Mouse (Mus musculus) liver, embryonic 13.5 days (tissue): Measurements from ENCODE around the gene Alox12e. TPM values are rescaled to one million over a fixed set of nuclear protein-coding genes. Genes with fewer than 3 reads are reported as not detected.
"Not testable (repeated sequence)": the region's sequence is repeated elsewhere in the genome, so short reads cannot be mapped to it uniquely, and the experiment has no call there.

ENCODE experiments used
- ATAC-seq: fragments of 200-750 bp; cut with Nextera tagmentation; 2 replicates; pipeline ENCODE4 v1.8.0; 2017; ENCODE audit warnings: low read depth, mild to moderate bottlenecking, moderate number of reproducible peaks, moderate library complexity
- DNase-seq: peaks from one replicate; pipeline ENCODE4 v3.0.0; 2022
- H3K27ac ChIP-seq: fragments of 300-500 bp; sonication (generic); 2 replicates; pipeline ENCODE4 v1.5.1; 2015; ENCODE audit warnings: moderate library complexity, mild to moderate bottlenecking, inconsistent platforms
- H3K27me3 ChIP-seq: fragments of 300-500 bp; sonication (generic); 2 replicates; pipeline ENCODE4 v1.6.1; 2015; ENCODE audit warnings: mild to moderate bottlenecking, inconsistent platforms
- H3K36me3 ChIP-seq: fragments of 300-500 bp; sonication (generic); 2 replicates; pipeline ENCODE4 v1.6.1; 2015; ENCODE audit warnings: mild to moderate bottlenecking, inconsistent platforms
- H3K4me1 ChIP-seq: fragments of 300-500 bp; sonication (generic); replicated peaks from 2 replicates; pipeline ENCODE4 v1.6.1; 2015; ENCODE audit warnings: inconsistent platforms
- H3K4me2 ChIP-seq: fragments of 300-500 bp; sonication (generic); 2 replicates; pipeline ENCODE4 v1.6.1; 2015; ENCODE audit warnings: inconsistent platforms, mild to moderate bottlenecking, moderate library complexity
- H3K4me3 ChIP-seq: fragments of 300-500 bp; sonication (generic); replicated peaks from 2 replicates; pipeline ENCODE4 v1.5.1; 2015; ENCODE audit warnings: mild to moderate bottlenecking, inconsistent platforms
- H3K9ac ChIP-seq: fragments of 300-500 bp; sonication (generic); 2 replicates; pipeline ENCODE4 v1.6.1; 2015; ENCODE audit warnings: mild to moderate bottlenecking, inconsistent platforms
- H3K9me3 ChIP-seq: fragments of 300-500 bp; sonication (generic); replicated peaks from 2 replicates; pipeline ENCODE4 v1.6.1; 2016; ENCODE audit warnings: inconsistent platforms
- WGBS: fragments of 180-500 bp; shearing (Covaris S2); methylation state at CpG from one replicate; pipeline ENCODE4 v1.1.7; 2015; ENCODE audit not compliant: insufficient replicate concordance; 5-methylcytosine and 5-hydroxymethylcytosine counted together
- polyA plus RNA-seq: library from polyadenylated mRNA; unstranded; fragments of >200 nt; fragmentation: Nextera tagmentation; extraction: Ambion mirVana; gene quantifications from 2 replicates; pipeline ENCODE4 v1.2.1, GENCODE M21; 2015

Gene Alox12e
- polyA plus RNA-seq: 0.06 and 0.10 TPM in 2 replicates

DNA sequence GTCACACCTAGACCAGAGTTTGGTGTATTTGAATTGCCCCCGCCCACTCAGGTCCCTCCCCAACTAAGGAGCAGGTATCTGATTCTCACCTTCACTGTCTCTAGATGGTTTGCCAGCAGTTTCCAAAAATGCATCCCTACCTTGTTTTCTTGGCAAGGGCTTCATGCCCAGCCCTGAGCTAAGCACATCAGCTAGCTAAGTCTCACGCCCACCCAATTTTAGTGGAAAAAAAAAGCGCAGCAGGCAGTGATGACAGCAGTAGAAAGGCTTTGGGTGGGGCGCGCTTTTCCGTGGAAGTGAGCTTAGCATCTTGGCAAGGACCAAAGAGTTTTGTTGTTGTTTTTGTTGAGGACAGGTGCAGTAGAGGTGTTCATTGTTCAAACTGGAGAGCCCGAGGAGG, at the start of gene Alox12e:
Gene Alox12e (minus strand): TSS at position 101 of the 400 bp plus-strand sequence.
- Histone ChIP-seq H3K36me3 (no peaks in the 10 kb centered on the region), H3K9me3 (no peaks in the 10 kb centered on the region), H3K4me3 (no peak within 1 kb of the TSS; the same call in 1 of the 2 replicates), H3K27me3 (peaks cover 63% of the 10 kb centered on the region), H3K4me1 (peaks cover 4% of the 10 kb centered on the region; the same call in 1 of the 2 replicates), H3K27ac (no peak within 1 kb of the TSS), H3K4me2 (no peak within 1 kb of the TSS; the same call in 1 of the 2 replicates), H3K9ac (no peak within 1 kb of the TSS)
- 29% methylated on average over 7 of the region's 7 CpGs for WGBS
- no peak for ATAC-seq
- no peak for DNase-seq

DNA sequence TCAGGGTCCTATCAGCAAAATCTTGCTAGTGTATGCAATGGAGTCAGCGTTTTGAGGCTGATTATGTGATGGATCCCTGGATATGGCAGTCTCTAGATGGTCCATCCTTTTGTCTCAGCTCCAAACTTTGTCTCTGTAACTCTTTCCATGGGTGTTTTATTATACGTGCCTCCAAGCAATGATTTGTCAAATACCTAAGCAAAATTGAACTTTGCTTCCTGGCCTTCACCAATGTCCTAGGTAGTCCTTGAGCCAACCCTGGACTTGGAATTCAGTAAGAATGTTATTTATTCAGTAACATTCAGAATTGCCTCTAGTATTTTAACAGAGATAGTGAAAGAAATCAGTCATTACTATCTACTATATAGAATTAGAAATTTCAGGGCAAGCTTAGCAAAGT, 46.2 kb upstream of the Alox12e start:
- H3K4me3 ChIP-seq, H3K27ac ChIP-seq, H3K9me3 ChIP-seq, H3K9ac ChIP-seq, H3K36me3 ChIP-seq, ATAC-seq, DNase-seq, H3K4me2 ChIP-seq, H3K4me1 ChIP-seq, H3K27me3 ChIP-seq: not testable (repeated sequence)
- 67% methylated on average over 2 of the region's 2 CpGs for whole genome bisulfite sequencing

DNA sequence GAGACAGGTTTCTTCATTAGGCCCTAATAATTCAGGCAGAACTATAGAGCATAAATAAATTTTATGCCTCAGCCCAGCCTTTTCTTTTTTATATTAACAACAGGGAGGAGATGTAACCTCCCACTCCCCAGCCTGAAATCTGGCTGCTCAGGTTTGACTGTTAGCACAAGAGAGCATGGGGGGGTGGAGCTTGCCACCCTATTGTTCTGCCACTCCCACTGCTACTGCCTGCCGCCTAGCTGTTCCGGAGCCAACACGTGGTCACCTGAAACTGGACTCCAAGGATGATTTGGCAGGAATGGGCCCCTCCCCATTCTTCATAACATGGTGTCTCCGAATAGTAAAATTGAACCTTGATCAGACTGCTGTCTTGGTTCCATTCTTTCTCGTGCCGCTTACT, 45.3 kb upstream of the Alox12e start:
- H3K9me3 ChIP-seq, ATAC-seq, H3K27ac ChIP-seq, H3K4me3 ChIP-seq, DNase-seq, H3K4me2 ChIP-seq, H3K27me3 ChIP-seq, H3K4me1 ChIP-seq, H3K36me3 ChIP-seq, H3K9ac ChIP-seq: not testable (repeated sequence)
- 89% methylated on average over 6 of the region's 6 CpGs for WGBS

DNA sequence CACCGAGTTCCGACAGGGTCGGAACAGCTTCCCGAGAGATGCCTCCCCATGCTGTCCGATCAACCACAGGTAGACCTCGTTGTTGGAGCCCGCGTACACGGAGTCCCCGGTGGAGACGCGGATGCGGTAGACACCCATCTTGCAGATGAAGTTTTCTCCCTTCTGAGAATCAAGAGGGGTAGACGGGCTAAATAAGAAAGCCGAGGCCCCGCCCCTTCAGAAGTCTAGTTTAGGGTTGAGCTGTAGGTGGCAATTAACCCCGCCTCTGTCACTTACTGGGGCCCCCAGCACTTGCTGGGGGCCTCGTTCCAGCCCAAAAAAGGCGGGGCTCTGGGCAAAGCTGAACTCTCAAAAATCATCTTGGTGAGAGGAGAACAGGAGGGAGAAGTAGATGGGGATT, 29.4 kb upstream of the Alox12e start, which contains the start of gene Alox15:
Gene Alox15 (minus strand): TSS at position 164 of the 400 bp plus-strand sequence.
- Histone ChIP-seq H3K27ac (no peak within 1 kb of the TSS), H3K27me3 (peaks cover 71% of the 10 kb centered on the region), H3K9me3 (no peaks in the 10 kb centered on the region), H3K4me2 (peak within 1 kb of the TSS; percentile 59), H3K4me1 (peaks cover 10% of the 10 kb centered on the region), H3K4me3 (peak within 1 kb of the TSS; percentile 37), H3K36me3 (no peaks in the 10 kb centered on the region), H3K9ac (no peak within 1 kb of the TSS)
- DNase-seq (peak; percentile 12), ATAC-seq (no peak)
- 2% methylated on average over 19 of the region's 19 CpGs for WGBS

- no peak for ATAC-seq
- Histone ChIP-seq H3K27me3 (peaks cover 70% of the 10 kb centered on the region), H3K4me1 (peaks cover 10% of the 10 kb centered on the region), H3K36me3 (no peaks in the 10 kb centered on the region), H3K9me3 (no peaks in the 10 kb centered on the region), H3K27ac (no peak overlapping the region), H3K4me3 (no peak overlapping the region), H3K4me2 (no peak overlapping the region), H3K9ac (no peak overlapping the region)
- no peak for DNase-seq
- WGBS: 66% methylated on average over 9 of the region's 9 CpGs
These were observed 26.2 kb upstream of the Alox12e start for GRCm38 (mm10) chr11:70348630-70349029.

- DNase-seq: no peak
- 60% methylated on average over 10 of the region's 10 CpGs for WGBS
- peaks cover 63% of the 10 kb centered on the region for H3K27me3 ChIP-seq
- H3K36me3 ChIP-seq: no peaks in the 10 kb centered on the region
- no peak overlapping the region for H3K4me2 ChIP-seq
- ATAC-seq: no peak
- no peak overlapping the region for H3K4me3 ChIP-seq
- no peaks in the 10 kb centered on the region for H3K9me3 ChIP-seq
- no peak overlapping the region for H3K27ac ChIP-seq
- peaks cover 10% of the 10 kb centered on the region for H3K4me1 ChIP-seq
- no peak overlapping the region for H3K9ac ChIP-seq
These were observed 25.4 kb upstream of the Alox12e start for GRCm38 (mm10) chr11:70347861-70348260.

GRCm38 (mm10) chr11:70345546-70345945, 23.1 kb upstream of the Alox12e start:
- Histone ChIP-seq H3K9ac (no peak overlapping the region), H3K27me3 (peaks cover 39% of the 10 kb centered on the region), H3K4me2 (no peak overlapping the region), H3K9me3 (no peaks in the 10 kb centered on the region), H3K4me1 (no peaks in the 10 kb centered on the region), H3K4me3 (no peak overlapping the region), H3K27ac (no peak overlapping the region), H3K36me3 (no peaks in the 10 kb centered on the region)
- ATAC-seq (no peak), DNase-seq (no peak)
- 75% methylated on average over 8 of the region's 8 CpGs for WGBS

- Histone ChIP-seq H3K4me2 (no peak overlapping the region), H3K27me3 (peaks cover 35% of the 10 kb centered on the region), H3K36me3 (no peaks in the 10 kb centered on the region), H3K4me1 (no peaks in the 10 kb centered on the region), H3K4me3 (no peak overlapping the region), H3K9ac (no peak overlapping the region), H3K9me3 (no peaks in the 10 kb centered on the region), H3K27ac (no peak overlapping the region)
- ATAC-seq: no peak
- DNase-seq: no peak
- 57% methylated on average over 10 of the region's 10 CpGs for WGBS
These were observed 22.6 kb upstream of the Alox12e start for GRCm38 (mm10) chr11:70345061-70345460.

GRCm38 (mm10) chr11:70339481-70339880, 17.1 kb upstream of the Alox12e start:
- ATAC-seq (no peak), DNase-seq (no peak)
- Histone ChIP-seq H3K36me3 (no peaks in the 10 kb centered on the region), H3K9me3 (no peaks in the 10 kb centered on the region), H3K4me2 (no peak overlapping the region), H3K27me3 (peaks cover 6% of the 10 kb centered on the region; the same call in 1 of the 2 replicates), H3K27ac (no peak overlapping the region), H3K4me1 (no peaks in the 10 kb centered on the region), H3K9ac (no peak overlapping the region), H3K4me3 (no peak overlapping the region)
- 30% methylated on average over 7 of the region's 7 CpGs for WGBS

DNA sequence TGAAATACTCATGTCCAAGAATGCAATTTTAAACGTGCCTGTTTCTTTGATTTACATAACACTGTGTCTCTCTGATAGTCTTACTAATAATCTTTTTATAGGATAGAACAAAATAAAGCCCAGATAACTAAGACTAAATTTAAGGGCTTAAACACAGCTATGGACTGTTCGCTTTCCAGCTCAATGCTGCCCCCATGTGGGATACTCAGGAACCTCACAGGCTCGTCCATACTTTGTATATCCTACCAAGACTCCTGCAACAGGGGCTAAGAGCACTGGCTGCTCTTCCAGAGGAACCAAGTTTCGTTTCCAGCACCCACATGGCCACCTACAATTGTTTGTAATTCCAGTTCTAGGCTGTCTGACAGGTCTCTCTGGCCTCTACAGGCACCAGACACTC, 12.0 kb upstream of the Alox12e start:
- Histone ChIP-seq H3K9ac (no peak overlapping the region), H3K36me3 (no peaks in the 10 kb centered on the region), H3K4me1 (no peaks in the 10 kb centered on the region), H3K9me3 (no peaks in the 10 kb centered on the region), H3K4me2 (no peak overlapping the region), H3K4me3 (no peak overlapping the region), H3K27ac (no peak overlapping the region), H3K27me3 (0 out of 2 replicates have a peak, but pooled peaks cover 6% of the 10 kb centered on the region)
- DNase-seq: peak; percentile 16
- no peak for ATAC-seq
- WGBS: 22% methylated on average over 4 of the region's 4 CpGs

GRCm38 (mm10) chr11:70324726-70325125, 2.3 kb upstream of the Alox12e start:
- H3K4me1 ChIP-seq: peaks cover 4% of the 10 kb centered on the region; the same call in 1 of the 2 replicates
- no peak overlapping the region for H3K9ac ChIP-seq
- no peak overlapping the region for H3K4me3 ChIP-seq
- H3K27me3 ChIP-seq: peaks cover 51% of the 10 kb centered on the region
- no peak for ATAC-seq
- no peaks in the 10 kb centered on the region for H3K9me3 ChIP-seq
- 70% methylated on average over 8 of the region's 8 CpGs for WGBS
- no peaks in the 10 kb centered on the region for H3K36me3 ChIP-seq
- no peak overlapping the region for H3K27ac ChIP-seq
- H3K4me2 ChIP-seq: no peak overlapping the region
- DNase-seq: no peak

DNA sequence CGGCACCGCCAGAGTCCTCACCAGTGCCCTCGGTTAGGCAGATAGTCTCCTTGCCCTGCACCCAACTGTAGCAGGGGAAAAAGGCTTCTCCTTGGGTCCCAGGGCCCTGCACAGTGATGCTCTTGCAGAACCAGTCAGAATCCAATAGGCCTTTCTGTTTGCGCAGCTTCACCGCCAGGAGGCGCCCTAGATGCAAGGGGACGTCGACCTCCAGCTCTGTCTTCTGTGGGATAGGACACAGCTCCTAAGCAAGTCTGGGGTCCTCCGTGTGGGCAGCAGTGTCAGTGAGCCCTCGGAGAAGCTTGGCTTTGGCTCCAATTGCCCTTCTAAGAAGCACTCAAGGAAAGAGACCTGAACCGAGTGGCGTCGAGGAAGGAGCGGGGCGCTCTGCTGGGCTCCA, 764 bp downstream of the Alox12e start:
- Histone ChIP-seq H3K4me2 (no peak overlapping the region; the same call in 1 of the 2 replicates), H3K27me3 (peaks cover 66% of the 10 kb centered on the region), H3K27ac (no peak overlapping the region), H3K9me3 (no peaks in the 10 kb centered on the region), H3K9ac (no peak overlapping the region), H3K4me3 (no peak overlapping the region; the same call in 1 of the 2 replicates), H3K36me3 (no peaks in the 10 kb centered on the region), H3K4me1 (peaks cover 4% of the 10 kb centered on the region; the same call in 1 of the 2 replicates)
- ATAC-seq (no peak), DNase-seq (peak; percentile 40)
- 6% methylated on average over 15 of the region's 15 CpGs for WGBS
